Mouse (Mus musculus): Measurements from ENCODE around the gene Isoc2a.

- TF ChIP-seq CTCF (IDR thresholded peaks at IDR 0.05) (no peak), EP300 (IDR thresholded peaks at IDR 0.05; ENCODE audit: insufficient read depth, low read depth, low read length) (no peak), POLR2A (IDR thresholded peaks at IDR 0.05; ENCODE audit: insufficient read depth, low read depth, low read length) (no peak)
These were observed 10.2 kb upstream of the Isoc2a start for GRCm38 (mm10) chr7:4866631-4867180.
